Mouse (Mus musculus) heart, adult 18-20 months (tissue): Measurements from ENCODE around the gene Pcdh19. TPM values are rescaled to one million over a fixed set of nuclear protein-coding genes. Genes with fewer than 3 reads are reported as not detected.
"Not testable (repeated sequence)": the region's sequence is repeated elsewhere in the genome, so short reads cannot be mapped to it uniquely, and the experiment has no call there.

Experiments used
- DNase-seq, 2 experiments: peaks; one replicate each; pipeline ENCODE4 v3.0.0; 2021 to 2022; ENCODE audit warnings: mixed read lengths in 1 of 2
- long read RNA-seq, 2 experiments: library from polyadenylated mRNA; stranded (forward); transcript quantifications; one replicate each; pipeline ENCODE4 v2.0.0; 2021
- total RNA-seq, 2 experiments: library from RNA; stranded (reverse); gene quantifications; 2 replicates each; pipeline ENCODE4 v1.2.3; 2021

Pcdh19 gene
- 10 to 100 TPM in 1 of 2 experiments, 1 to 10 TPM in 1; 9.9 to 10.4 TPM for total RNA-seq
- long read RNA-seq, experiment 1, full-length matches to known transcripts, result 1 of 3 reads
- long read RNA-seq, experiment 1, partial matches to known transcripts, result 0 of 3 reads
- long read RNA-seq, experiment 1, other reads (novel, unspliced or antisense), result 2 of 3 reads
- long read RNA-seq, experiment 2, full-length matches to known transcripts, result 5 of 6 reads
- long read RNA-seq, experiment 2, partial matches to known transcripts, result 0 of 6 reads
- long read RNA-seq, experiment 2, other reads (novel, unspliced or antisense), result 1 of 6 reads

DNA sequence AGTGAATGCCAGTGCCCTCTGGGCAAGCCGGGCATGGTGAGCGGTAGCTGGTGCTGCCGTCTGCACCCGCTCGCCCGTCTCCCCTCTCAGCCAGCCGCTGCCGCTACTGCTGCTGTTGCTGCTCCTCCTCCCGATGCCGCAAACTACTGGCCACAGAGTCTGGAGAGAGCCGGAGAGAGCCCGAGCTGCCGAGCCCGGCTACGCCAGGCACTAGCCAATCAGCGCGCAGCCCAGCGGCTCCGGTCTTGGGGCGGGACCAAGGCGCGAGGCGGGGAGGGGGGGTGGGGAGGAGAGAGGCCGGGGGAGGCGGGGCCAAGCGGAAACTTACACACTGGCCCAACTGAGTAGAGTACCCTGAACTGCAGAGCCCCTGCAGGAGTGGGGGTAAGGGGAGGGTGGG lies at the start of gene Pcdh19:
TSS of gene Pcdh19 (minus strand) at position 148 of the 400 bp plus-strand sequence.
- peak; percentile 84 to 89 for DNase-seq

DNA sequence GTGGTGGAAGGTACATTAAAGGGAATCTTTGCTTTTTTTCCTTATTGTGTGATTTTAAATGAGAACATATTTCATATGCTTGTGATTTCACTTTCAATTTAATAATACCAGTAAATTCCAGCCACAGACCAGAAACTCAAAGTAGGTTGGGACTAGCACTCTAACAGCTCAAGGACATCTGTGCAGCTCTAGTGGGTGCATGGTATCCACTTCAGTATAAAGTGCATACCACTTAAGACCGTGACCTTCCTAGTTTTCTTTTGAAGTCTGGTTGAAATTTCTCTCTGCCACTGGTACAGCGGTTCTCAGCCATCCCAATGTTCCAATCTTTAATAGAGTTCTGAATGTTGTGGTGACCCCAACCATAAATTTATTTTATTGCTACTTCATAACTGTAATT lies 47.1 kb upstream of the Pcdh19 start:
- no peak for DNase-seq

DNA sequence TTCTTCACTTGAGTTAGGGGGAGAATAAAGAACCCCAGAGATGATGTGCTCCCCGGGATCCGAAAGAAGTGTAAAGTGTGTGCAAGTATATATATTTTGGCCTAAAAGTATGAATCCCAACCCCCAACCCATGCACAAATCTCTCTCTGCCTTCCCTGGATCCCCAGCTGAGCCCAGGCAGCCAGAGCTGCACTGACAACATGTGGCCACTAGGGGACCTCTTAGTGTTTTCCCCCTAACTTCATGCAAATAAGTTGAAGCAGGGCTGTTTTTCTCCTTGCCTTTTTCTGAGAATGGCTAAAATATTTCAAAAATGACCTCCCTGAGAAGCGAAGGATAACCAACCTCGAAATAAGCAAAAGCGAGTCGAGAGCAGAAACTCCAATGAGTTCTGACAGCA lies 46.2 kb upstream of the Pcdh19 start:
- DNase-seq, result peak; percentile 31 to 52

DNA sequence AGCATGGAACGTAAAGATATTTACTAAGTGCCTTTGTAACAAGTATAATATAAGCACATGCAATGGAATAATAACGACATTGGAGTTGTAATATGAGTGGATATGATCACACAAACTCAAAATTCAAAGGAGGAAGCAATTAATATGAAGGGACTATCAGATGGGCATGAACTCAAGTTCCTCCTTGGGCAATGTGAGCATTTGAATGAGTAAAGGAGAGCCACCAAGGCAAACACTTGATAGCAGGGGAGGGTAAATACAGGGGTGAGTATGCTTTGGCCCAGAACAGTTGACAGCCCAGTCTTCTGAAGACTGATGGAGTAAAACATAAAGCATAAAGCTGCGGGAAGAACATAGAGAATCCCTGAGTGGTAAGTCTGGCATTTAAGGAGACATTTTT lies 32.7 kb upstream of the Pcdh19 start:
- DNase-seq, result no peak

DNA sequence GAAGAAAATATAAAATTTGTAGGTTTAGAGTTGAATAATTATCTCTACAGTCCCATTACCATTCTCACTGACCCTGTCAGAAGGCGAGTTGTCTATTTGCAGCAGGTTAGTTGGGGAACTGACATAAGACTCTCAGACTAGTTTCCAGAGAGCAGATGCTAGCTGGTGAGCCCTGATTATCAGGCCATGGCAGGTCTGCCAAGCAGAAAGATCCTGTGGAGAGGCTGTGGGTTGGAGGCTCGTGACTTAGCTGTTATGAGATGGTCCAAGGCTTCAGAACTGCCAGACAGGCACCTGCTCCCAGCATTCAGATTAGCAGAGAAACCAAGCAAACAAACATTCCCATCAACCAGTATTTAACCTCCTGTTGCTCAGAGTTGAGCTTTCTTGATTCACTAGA lies 21.8 kb upstream of the Pcdh19 start:
- no peak for DNase-seq

DNA sequence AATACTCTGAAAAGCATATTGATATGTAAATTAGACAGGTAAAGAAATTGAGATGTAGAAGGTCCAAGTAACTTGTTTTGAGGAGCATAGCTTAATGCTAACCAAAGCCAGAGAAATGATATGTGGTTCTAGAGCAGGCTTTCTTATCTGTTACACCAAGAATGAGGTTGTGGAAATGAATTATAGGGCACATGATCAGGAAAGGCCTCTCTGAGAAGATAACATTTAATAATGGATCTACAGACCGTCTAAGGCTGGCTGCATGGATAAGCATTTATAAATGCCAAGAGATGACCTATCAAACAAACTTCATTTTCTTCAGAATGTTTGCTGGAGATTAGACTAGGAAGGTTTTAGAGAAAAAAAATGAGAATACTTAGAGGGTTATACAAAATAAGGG lies 14.1 kb upstream of the Pcdh19 start:
- no peak for DNase-seq

DNA sequence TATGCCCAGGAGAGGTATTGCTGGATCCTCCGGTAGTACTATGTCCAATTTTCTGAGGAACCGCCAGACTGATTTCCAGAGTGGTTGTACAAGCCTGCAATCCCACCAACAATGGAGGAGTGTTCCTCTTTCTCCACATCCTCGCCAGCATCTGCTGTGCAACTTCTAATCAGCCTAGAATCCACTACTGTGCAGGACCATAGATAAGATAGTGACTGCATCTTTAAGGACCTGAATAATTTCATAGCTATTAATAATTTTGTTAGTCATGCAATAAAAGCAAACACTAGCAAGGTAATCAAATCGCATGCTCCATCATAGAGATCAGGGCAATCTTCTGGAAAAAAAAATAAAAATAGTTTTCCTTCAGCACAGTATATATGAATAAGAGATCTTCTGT lies 9.1 kb upstream of the Pcdh19 start:
- not testable (repeated sequence) for DNase-seq

DNA sequence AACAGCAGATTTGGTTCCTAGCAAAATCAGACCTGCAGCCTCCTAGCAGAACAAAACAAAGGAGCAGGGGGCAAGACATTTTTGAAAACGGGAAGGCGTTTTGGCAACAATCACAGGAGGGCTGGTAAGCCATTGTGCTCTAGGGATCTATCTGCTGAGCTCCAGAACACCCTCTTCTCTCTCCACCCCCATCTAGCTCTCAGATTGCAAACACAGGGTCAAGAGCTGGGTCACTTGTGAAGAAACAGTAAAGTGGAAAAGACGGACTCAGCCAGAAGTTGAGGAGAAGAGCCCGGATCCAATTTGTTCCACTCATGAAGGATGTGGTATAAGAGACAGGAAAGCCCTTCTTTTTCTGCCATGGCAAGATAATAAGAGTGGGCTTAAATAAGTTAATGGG lies 7.7 kb upstream of the Pcdh19 start:
- peak in 1 of 2 experiments; percentile 25 for DNase-seq

DNA sequence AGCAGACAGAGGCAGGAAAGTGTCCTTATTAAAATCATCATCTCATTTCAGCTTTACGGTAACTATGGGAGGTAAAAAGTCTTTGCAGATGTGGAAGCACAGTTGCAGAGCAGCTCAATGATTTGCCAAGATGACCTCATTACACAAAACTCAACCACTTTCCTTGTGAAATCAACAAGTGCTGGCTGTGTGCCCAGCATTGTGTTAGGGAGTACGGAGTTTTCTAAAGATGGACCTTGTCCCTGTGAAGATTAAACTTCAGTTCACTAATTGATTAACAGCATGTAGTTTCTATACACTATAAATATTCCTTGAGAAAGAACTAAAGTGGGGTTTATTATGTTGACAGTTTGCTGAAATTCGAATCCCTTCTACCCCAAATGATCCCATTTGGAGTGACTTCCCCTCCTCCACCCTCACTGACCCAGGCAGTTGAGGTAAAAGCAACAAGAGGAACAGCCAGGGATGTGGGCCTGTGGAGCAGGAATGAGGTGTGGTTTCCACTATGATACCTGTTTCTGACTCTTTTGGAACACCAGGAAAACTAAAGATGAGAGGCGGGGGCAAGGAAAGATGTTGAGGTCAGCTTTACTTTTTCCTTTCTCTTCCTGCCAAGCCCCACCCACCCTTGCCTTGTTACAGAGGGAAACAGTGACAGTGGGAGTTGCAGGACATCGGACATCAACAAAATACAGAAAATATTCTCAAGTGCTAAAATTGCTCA lies 4.4 kb upstream of the Pcdh19 start:
- peak; percentile 59 to 70 for DNase-seq

DNA sequence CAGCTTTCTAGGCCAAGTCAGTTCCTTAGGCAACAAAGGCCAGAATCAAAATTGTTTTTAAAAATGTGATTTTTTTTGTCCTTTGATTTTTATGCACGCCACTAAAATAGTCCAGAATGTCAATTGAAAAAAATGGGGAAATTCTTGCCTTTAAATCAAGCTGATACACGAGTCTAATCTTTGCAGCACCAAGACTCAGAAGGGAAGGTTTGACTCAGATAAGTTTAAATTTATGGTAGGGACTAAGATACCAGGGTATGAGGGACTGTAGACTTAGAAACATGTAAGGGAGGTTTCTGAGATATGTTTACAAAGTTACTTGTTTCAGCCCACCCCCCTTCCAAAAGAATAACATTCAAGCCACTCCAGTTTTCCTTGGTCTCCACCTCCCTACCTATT lies 3.6 kb upstream of the Pcdh19 start:
- no peak for DNase-seq

DNA sequence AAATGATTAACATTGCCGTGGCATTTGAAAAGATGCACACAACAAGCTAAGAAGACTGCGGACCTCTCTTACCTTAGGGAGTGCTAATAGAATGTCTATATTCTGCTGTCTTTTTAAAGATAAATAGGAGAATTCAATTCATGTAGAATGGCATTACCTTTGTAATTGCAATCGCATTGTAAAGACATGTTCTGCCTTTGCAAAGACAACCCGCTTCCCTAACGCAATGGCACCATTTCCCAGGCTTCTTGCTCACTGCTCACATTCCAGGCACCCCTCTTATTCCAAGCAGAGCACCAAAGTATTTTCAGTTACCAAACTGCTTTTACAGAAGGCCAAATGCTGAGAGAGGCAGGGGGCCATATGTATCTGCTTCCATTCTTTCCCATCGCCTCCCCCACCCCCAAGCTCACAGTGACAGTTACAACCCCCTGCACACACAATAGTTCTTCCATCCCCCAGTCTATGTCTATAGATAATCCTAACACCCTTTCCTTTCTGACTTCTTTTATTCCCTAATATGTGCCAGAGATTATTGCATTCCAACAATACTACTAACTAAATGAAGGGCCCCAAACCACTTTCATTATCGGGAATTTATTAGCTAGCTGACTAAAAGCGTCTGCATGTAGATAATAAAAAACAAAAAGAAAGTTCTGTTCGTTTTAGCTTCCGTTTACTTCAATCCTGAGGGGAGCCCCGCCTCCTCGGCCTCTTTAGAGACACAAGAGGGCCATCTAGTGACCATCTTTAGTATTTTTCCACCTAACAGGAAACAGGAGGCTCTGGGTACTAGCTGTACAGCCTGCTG lies 3.0 kb upstream of the Pcdh19 start:
- peak; percentile 73 to 80 for DNase-seq

DNA sequence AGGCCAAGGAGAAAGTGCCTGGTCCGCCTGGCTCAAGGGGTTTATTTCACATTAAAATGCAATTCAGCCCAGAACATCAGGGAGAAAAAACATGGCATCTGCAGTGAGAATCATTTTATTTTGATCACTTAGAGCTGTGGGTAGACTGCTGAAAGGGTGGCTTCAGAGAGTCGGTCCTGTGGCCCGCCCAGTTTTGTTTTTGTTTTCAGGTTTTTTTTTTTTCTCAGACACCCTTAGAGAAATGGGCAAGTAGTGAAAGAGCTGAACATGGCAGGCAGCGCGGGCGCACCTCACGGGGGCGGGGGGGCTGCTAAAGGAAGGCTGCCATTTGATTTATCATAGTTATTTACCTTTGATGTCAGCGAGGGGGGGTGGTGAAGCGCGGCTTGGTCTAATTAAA lies 2.0 kb upstream of the Pcdh19 start:
- no peak for DNase-seq

DNA sequence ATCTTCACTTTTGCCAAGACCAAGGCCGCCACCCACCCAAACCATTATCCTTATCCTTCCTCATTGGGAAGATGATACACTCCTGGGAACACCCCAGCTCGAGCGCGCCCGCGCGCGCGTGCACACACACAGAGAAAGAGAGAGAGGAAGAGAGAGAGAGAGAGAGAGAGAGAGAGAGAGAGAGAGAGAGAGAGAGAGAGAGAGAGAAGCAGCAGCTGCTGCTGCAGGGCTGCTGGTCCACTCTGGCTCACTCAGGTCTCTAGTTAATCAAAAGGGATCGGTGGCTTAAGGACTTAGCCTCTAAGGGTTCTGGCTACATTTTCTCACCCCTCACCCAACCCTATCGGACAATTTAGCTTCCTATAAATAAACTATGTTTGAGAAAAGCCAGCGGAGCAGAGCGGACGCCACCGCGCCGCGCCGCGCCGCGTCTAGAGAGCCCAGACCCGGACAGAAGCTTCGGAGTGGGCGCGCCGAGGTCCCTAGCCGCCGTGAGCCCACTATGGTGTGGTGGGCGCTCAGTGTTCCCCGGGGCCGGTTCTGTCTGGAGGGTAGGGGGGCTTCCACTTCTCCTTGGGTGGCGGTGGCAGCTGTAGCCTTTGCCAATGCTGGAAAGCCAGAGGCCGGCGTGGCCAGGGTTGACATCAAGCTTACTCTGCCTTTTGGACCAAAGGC lies 926 bp upstream of the Pcdh19 start:
- DNase-seq, result peak; percentile 26 to 58

DNA sequence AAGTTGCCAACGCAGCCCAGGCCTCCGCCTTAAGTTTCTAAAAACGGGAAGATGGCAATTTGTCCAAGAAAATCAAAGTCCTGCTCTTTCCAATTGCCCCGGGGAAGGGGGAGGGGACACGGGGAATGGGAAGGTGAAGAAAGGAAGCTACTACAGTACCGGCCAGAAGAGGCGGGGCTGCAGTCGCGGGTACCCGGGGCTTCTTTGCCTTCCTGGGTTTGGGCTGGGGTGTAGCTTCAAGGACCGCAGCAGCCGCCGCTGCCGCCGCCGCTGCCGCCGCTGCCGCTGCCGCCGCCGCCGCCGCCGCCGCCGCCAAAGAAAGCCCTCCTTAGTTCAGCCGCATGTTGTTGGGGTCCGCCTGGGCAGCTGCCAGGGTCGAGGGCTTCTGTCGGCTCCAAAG lies 631 bp downstream of the Pcdh19 start:
- DNase-seq, result peak; percentile 25 to 38

DNA sequence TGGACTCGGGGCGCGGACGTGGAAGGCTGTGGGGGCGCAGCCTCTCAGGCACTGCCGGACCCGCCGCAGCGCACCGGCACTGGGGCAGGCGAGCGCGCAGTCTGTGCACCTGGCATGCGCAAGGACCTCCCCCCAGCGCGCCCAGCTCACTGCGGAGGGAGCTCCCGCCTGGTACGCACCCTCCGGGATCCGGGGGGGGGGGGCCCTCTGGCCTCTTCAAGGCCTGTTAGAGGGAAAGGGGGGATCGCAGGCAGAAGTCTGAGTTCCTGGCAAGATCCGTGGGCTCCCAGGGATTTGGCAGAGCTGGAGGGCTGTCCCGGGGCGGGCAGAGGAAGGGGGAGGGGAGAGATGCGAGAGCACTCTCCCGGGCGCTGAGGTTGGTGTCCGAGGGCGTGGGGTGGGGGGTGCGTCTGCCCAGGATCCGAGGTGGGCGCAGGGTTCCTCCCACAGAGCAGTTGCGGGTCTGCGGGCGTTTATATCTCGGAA lies 1.1 kb downstream of the Pcdh19 start:
- peak in 1 of 2 experiments; percentile 29 for DNase-seq

DNA sequence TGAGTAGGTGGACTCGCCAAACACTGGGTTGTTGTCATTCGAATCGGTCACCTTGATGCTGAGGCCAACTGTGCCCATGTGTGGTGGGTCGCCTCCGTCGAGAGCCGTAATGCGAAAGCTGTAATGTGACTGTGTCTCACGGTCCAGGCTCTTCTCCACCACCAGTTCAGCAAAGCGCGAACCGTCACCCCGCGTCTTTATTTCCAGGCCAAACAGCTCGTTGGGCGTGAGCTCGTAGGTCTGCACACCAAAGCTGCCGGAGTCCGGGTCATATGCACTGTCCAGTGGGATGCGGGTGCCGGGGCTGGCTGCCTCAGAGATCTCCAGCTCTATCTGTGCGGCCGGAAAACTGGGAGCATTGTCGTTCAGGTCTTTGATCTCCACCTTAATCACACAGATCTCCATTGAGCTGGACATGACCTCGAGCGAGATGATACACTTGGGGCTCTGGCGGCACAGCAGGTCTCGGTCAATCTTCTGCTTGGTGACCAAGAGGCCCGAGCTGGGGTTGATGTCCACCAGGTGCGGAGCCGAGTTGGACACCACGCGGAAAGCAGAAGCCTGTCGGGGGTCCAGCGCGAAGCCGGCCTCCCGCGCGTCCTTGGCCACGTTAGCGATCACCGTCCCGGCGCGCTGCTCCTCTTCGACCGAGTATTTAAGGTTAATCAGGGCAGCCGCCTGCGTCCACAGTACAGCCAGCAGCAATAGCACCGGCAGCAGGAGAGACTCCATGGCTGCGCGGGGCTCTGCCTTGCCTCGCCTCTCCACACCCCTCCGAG lies 2.1 kb downstream of the Pcdh19 start:
- no peak for DNase-seq

DNA sequence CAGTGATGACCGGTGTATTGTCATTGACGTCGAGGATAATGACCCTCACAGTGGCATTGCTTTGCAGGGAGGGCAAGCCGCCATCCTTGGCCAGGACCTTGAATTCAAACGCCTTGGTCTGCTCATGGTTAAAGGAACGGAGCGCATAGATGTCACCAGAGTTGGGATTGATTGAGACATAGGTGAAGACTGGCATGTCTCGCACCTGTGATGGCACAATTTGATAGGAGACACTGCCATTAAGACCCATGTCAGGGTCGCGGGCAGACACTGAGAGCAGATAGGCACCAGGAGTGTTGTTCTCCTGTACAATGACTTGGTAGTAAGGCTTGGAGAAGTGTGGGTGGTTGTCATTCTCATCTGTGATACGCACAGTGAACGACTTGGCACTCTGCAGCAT lies 3.2 kb downstream of the Pcdh19 start:
- no peak for DNase-seq

DNA sequence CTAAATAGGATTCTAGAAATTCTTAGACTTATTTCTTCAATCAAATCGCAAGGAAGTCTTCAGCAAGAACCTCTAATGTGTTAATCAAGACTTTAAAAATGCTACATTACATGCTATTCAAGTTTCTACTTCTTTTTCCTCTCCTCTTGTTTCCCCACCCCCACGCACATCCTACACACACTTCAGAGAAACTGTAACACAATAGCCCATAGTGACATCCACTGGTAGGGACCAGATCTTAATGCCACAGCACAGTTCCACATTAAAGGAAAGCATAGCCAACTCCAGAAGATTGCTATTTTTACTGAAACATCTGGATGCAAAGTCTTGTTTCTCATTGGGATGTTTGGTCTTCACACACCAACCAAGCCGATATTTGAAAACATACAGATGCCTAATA lies 4.8 kb downstream of the Pcdh19 start:
- DNase-seq, result no peak

DNA sequence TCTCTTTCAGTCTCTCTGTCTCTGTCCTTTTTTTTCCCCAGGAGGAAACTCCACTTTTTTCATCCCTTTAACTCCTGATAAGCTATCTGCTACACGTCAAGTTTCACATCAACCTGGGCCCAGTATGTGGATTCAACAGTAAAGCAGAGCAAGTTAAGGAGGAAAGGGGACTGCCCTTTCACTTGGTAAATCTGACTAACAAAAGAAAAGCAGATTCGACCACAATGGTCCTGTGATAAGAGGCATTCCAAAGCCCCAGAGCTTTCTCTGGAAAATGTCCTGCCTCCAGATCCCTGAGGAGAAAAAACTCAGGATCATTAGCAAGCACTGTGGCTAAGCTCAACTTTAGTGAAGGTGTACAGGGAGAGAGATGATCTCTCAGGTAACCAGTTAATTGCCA lies 13.7 kb downstream of the Pcdh19 start:
- no peak for DNase-seq

DNA sequence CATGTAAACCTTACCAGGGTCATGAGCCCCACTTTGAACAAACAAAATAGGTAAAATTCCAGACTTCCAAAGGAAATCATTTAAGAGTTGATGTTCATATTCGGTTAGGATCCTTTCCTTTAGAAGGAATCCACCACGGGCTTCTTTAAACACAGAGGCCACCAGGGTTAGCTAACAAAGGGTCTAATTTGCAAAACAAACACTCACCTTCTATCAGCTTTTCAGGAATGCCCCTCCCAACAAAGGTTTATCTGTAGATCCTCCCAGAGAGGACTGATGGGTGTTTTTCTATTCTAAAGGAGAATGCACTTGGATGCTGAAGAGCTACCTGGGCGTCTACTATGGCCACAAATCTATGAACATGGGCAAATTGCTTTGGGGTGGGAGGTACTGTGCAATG lies 15.0 kb downstream of the Pcdh19 start:
- DNase-seq, result no peak

DNA sequence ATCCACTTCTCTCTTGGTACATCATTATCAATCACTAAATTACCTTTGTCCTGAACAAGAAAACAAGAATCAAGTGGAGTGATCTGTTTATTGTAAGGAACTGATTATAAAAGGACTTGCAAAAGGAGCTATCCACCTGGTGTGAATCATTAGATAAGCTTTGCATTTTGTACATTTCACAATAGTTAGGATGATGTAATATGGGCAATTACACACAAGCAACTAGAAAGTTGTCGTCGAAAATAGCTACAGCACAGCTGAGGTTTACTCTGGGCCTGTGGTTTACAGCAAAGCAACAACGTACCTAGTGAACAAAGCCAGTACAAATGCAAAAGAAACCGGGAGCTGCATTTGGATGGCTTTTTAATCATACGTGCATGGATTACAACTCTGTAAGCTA lies 28.7 kb downstream of the Pcdh19 start:
- DNase-seq, result no peak
